Mouse (Mus musculus) bone marrow, adult 2 months (tissue): ENCODE data around the gene 1700016H13Rik.

Source experiments
- CTCF ChIP-seq: fragments of 200-500 bp; IDR thresholded peaks from 2 replicates; pipeline ENCODE4 v1.5.1; 2011; ENCODE audit warnings: low read length, control low read depth; ENCODE audit not compliant: control insufficient read depth, insufficient read depth
- POLR2A ChIP-seq: fragments of 200-500 bp; IDR thresholded peaks from 2 replicates; pipeline ENCODE4 v1.6.1; 2011; ENCODE audit warnings: low read depth, mild to moderate bottlenecking, control low read depth, low read length, borderline replicate concordance; ENCODE audit not compliant: control insufficient read depth

DNA sequence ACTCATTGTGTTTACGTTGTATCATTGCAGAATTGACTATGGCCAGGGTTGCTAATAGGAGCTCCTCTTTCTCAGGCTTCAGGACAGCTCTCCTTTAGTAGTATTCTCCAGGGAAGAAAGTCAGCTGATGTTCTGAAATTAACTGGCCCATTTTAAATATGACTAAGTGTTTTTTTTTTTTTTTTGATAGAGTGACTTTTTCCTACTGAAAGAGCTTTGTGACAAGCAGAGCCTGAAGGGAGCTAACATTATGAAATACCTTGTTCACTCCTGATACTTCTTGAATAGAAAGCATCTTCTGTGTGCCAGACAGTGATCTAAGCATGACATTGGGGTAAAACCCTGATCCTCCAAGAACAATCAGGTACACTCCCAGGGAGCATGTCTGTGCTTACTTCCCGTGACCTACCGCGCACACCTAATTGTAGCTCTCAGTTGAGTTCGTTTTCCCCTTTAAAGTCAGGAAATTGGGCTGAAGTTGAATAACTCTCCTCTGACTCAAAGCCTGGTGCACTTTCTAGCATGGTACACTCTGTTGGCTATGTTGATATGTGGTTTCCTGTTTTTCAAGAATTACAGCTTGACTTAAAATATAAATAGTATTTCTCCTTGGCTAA, 42.2 kb upstream of the 1700016H13Rik start:
- TF ChIP-seq CTCF (no peak), POLR2A (no peak)
